ENCODE assay signal across 11 mouse cellular contexts in genomic region chr3:9938651-9939050, GRCm38 (mm10).
"Had no signal": no experiment of that assay in that cellular context is flagged by ENCODE, and none has a peak within 500 bp of the region (broad histone marks: within the 10 kb centered on the region; RNA-seq: fewer than 3 reads in every experiment).

No protein-coding gene starts in this region.

- DNase-seq: kidney, postnatal 25 days; lung, adult 18-20 months; lung, postnatal 36 days; midbrain, embryonic 14.5 days; right cerebral cortex, postnatal 4 days; spleen, adult 18-20 months; thymus, adult 18-20 months; thymus, postnatal 14 days had no signal

- H3K4me2 ChIP-seq: limb, embryonic 13.5 days had no signal

- H3K4me3 ChIP-seq: left cerebral cortex, adult 2 months; limb, embryonic 13.5 days had no signal

- H3K27ac ChIP-seq: left cerebral cortex, adult 2 months; limb, embryonic 13.5 days; liver, embryonic 14.5 days had no signal

- H3K36me3 ChIP-seq: limb, embryonic 13.5 days had no signal

- H3K9me3 ChIP-seq: limb, embryonic 13.5 days had no signal

- H3K9ac ChIP-seq: limb, embryonic 13.5 days; liver, embryonic 14.5 days had no signal
